Mouse (Mus musculus): ENCODE measurements around the gene Krt73. TPM values are rescaled to one million over a fixed set of nuclear protein-coding genes. Genes with fewer than 3 reads are reported as not detected.

Krt73 gene
- polyA plus RNA-seq (2015; fragmentation: Nextera tagmentation; extraction: Ambion mirVana) = not detected in 2 replicates

DNA sequence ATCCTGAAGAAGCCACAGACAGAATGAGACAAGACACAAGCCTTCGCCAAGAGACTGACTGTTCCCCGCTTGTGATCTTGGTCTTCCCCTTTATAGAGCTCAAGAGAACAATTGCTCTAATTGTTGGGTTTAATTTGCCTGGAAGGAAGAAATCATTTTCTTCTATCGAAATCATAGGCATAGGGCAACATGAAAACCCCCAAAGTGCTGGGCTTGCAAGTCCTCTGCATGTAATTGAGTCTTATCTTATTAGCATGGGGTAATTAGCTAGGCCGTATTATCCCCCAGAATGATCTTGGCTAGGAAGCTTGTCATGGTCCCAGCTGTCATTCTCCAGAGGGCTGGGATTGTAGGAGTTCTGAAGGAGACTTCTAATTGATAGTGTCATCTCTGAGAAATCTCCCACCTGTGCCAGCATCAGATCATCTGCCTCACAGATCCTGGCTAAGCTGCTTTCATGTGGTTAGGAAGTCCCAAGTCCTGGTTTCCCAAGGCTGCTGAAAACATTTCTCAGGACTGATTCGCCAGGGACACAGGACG lies at the start of gene Krt73:
TSS of gene Krt73 (minus strand) at position 51 of the 540 bp plus-strand sequence.
- H3K4me2 ChIP-seq (replicated peaks) = no peak within 1 kb of the TSS
- H3K4me1 ChIP-seq (replicated peaks) = no peaks in the 10 kb centered on the region
- no peak within 1 kb of the TSS for H3K4me3 ChIP-seq (replicated peaks)
- no peaks in the 10 kb centered on the region for H3K27me3 ChIP-seq (replicated peaks)
- no peaks in the 10 kb centered on the region for H3K9me3 ChIP-seq
- H3K36me3 ChIP-seq = no peaks in the 10 kb centered on the region
- H3K9ac ChIP-seq = no peak within 1 kb of the TSS
- 79% methylated on average over 6 of the region's 6 CpGs for WGBS
- no peak for ATAC-seq
- no peak within 1 kb of the TSS for H3K27ac ChIP-seq

DNA sequence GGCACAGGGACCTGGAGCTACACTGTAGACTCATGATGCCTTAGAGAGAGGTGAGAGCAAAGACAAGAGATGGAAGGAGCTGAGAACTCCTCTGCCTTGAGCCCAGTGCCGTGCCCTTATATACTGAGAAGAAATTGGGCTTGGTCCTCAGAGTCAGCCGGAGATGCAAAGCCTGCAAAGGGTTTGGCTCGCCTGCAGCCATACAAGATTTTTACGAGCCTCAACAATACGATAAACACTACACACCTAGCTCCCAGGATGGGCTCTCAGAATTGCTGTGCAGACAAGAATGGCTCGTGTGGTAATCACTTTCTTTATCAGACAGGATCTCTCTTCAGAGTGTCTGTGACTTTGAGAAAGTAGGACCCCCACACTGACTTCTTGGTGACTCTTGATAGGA lies 48.5 kb upstream of the Krt73 start, which contains the start of gene Krt1:
TSS of gene Krt1 (minus strand) at position 101 of the 400 bp plus-strand sequence.
- no peak within 1 kb of the TSS for H3K4me3 ChIP-seq (replicated peaks)
- no peak within 1 kb of the TSS for H3K9ac ChIP-seq
- H3K9me3 ChIP-seq = no peaks in the 10 kb centered on the region
- ATAC-seq = no peak
- peaks cover 9% of the 10 kb centered on the region for H3K27me3 ChIP-seq (replicated peaks)
- WGBS = 57% methylated on average over 6 of the region's 6 CpGs
- no peak within 1 kb of the TSS for H3K4me2 ChIP-seq (replicated peaks)
- H3K36me3 ChIP-seq = no peaks in the 10 kb centered on the region
- no peak within 1 kb of the TSS for H3K27ac ChIP-seq
- 0 out of 2 replicates have a peak, but pooled peaks cover 5% of the 10 kb centered on the region for H3K4me1 ChIP-seq (replicated peaks)

DNA sequence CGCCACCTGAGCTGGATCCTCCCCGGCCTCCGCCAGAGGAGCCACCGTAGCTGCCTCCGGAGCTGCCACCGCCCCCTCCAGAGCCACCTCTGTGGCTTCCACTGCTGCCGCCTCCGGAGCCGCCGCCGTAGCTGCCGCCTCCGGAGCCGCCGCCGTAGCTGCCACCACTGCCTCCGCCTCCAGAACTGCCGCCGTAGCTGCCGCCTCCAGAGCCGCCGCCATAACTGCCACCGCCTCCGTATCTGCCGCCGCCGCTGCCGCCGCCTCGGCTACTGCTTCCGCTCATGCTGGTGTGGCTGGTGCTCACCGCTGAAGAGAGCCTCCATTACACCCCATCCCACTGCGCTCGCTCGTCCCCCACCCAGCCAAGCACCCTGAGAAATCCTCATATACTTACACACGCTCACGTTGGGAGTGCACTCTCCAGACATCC lies 43.8 kb upstream of the Krt73 start:
- H3K4me1 ChIP-seq (replicated peaks) = 0 out of 2 replicates have a peak, but pooled peaks cover 8% of the 10 kb centered on the region
- peak; percentile 67 for ATAC-seq
- peak overlapping the region; percentile 61 for H3K9ac ChIP-seq
- peak overlapping the region; percentile 53 for H3K4me3 ChIP-seq (replicated peaks)
- H3K9me3 ChIP-seq = no peaks in the 10 kb centered on the region
- peak overlapping the region; percentile 92 for H3K4me2 ChIP-seq (replicated peaks)
- no peak overlapping the region for H3K27ac ChIP-seq
- under 1% methylated on average over 37 of the region's 37 CpGs for WGBS
- H3K36me3 ChIP-seq = no peaks in the 10 kb centered on the region
- H3K27me3 ChIP-seq (replicated peaks) = peaks cover 4% of the 10 kb centered on the region; the same call in 1 of the 2 replicates

DNA sequence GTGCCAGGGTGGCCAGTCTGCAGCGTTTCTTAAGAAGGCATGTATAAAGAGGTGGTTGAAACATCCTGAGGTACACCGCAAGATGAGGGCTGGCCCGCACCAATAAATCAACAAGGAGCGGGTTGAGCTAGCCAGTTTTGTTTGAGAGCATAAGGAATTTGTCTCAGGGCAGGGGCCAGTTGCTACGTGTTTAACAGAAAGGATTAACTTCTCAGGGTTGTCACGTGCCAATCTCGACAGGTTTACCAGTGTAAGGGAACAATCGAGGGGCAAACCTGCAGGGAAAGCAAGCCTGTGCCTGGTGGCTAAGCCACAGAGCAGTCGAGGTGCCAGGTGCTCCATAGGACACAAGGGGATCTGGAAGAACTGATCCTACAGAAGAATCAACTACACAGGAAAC lies 41.0 kb upstream of the Krt73 start:
- H3K27me3 ChIP-seq (replicated peaks) = peaks cover 3% of the 10 kb centered on the region; the same call in 1 of the 2 replicates
- no peak overlapping the region for H3K4me2 ChIP-seq (replicated peaks)
- ATAC-seq = no peak
- H3K36me3 ChIP-seq = no peaks in the 10 kb centered on the region
- H3K9me3 ChIP-seq = no peaks in the 10 kb centered on the region
- no peak overlapping the region for H3K4me3 ChIP-seq (replicated peaks)
- WGBS = 48% methylated on average over 9 of the region's 9 CpGs
- H3K27ac ChIP-seq = no peak overlapping the region
- H3K9ac ChIP-seq = no peak overlapping the region
- 0 out of 2 replicates have a peak, but pooled peaks cover 8% of the 10 kb centered on the region for H3K4me1 ChIP-seq (replicated peaks)

DNA sequence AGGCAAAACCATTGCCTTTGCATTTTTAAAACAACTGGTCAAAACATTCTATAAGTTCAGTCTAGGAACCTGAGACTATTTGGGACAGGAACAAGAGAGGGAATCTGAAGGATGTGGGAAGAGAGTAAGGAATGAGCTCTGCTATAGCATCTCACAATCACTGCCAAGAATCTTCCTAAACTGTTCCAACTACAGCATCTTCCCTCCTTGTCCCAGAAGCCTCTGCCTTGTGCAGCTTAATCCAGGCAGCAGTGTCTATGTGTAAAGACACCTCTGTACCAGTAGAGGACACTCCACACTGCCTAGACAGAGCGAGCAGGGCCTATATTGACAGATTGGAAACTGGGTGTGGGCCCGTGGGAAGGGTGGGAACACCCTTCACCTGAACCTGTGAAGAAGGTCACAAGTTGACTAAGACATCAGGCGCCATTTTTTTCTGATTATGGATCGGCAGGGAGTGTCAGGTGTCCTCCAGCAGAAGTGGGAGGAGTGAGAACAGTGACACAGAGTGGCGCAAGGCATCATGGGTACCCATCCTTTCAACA lies 32.7 kb upstream of the Krt73 start:
- 68% methylated on average over 5 of the region's 5 CpGs for WGBS

DNA sequence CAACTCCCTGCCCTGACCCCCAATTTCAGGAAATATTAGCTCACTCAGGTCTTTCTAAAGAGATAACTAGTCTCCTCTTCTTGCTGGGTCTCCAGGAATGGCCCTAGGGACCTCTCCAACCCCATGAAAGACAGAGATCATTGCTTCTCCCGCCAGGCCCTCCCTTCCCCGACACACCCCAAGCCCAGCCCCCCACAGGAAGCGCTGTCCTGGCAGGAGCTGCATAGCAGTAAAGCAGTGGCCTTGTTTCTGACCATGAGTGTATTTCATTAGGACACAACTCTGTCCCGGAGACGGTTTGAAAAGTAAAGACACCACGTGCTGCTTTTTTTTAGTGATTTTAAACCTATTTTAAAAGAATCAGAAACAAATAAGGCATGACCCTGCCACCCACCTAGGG lies 31.0 kb upstream of the Krt73 start:
- ATAC-seq = no peak
- 28% methylated on average over 6 of the region's 6 CpGs for WGBS
- no peak overlapping the region for H3K9ac ChIP-seq

More for the DNA sequence above, 32.7 kb upstream of the Krt73 start:
- no peak for ATAC-seq
- H3K36me3 ChIP-seq = no peaks in the 10 kb centered on the region
- no peak overlapping the region for H3K27ac ChIP-seq
- H3K4me1 ChIP-seq (replicated peaks) = no peaks in the 10 kb centered on the region
- no peak overlapping the region for H3K4me2 ChIP-seq (replicated peaks)
- H3K9ac ChIP-seq = no peak overlapping the region
- H3K27me3 ChIP-seq (replicated peaks) = no peaks in the 10 kb centered on the region
- H3K4me3 ChIP-seq (replicated peaks) = no peak overlapping the region
- no peaks in the 10 kb centered on the region for H3K9me3 ChIP-seq

DNA sequence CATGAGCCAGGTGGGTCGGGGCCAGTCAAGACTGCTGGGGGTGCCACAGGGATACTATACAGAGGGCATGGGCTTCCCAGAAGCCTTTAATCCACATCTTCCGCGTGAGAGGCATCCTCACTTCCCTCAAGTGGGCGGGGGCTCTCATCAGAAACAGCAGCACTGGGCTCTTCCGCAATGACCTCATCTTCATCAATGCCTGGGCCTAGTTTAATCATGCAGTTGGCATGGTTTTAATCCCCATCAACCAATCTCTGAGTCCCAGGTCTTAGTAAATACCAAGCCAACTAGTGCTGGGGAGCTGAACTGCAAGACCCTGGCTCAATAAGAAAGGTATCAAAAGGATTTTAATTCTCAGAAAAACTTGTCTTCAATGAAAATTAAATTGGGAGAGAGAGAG lies 27.3 kb upstream of the Krt73 start:
- no peak for ATAC-seq
- Histone ChIP-seq H3K27ac (no peak overlapping the region), H3K36me3 (no peaks in the 10 kb centered on the region), H3K4me2 (replicated peaks) (no peak overlapping the region), H3K27me3 (replicated peaks) (no peaks in the 10 kb centered on the region), H3K4me3 (replicated peaks) (no peak overlapping the region), H3K4me1 (replicated peaks) (no peaks in the 10 kb centered on the region), H3K9ac (no peak overlapping the region), H3K9me3 (no peaks in the 10 kb centered on the region)
- WGBS = 69% methylated on average over 5 of the region's 5 CpGs

More for the DNA sequence above, 31.0 kb upstream of the Krt73 start:
- Histone ChIP-seq H3K27ac (no peak overlapping the region), H3K27me3 (replicated peaks) (no peaks in the 10 kb centered on the region), H3K9me3 (no peaks in the 10 kb centered on the region), H3K36me3 (no peaks in the 10 kb centered on the region), H3K4me2 (replicated peaks) (no peak overlapping the region), H3K4me3 (replicated peaks) (no peak overlapping the region), H3K4me1 (replicated peaks) (no peaks in the 10 kb centered on the region)

DNA sequence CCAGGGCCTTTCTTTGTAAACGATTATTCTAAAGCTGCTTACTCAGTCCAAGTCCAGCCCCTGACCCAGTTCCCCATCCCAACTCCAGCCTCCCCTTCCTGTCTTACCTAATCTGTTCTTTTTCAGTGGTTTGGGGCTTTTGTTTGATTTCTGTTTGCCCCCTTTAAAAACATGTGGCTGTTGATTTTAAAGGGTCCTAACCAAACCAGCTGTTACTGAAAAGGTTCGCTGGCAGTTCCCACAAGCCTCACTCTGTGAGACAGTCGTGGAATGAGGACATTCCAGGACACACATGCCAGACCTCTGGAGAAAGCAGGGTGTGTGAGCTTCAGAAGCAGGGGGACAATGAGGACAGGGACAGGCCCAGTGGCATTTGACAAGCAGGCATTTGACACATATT lies 19.6 kb upstream of the Krt73 start:
- H3K9ac ChIP-seq = no peak overlapping the region
- H3K36me3 ChIP-seq = no peaks in the 10 kb centered on the region
- ATAC-seq = no peak
- no peaks in the 10 kb centered on the region for H3K4me1 ChIP-seq (replicated peaks)
- WGBS = 18% methylated on average over 3 of the region's 3 CpGs
- no peaks in the 10 kb centered on the region for H3K9me3 ChIP-seq
- H3K4me2 ChIP-seq (replicated peaks) = no peak overlapping the region
- no peaks in the 10 kb centered on the region; the same call in 1 of the 2 replicates for H3K27me3 ChIP-seq (replicated peaks)
- H3K27ac ChIP-seq = no peak overlapping the region
- no peak overlapping the region for H3K4me3 ChIP-seq (replicated peaks)

DNA sequence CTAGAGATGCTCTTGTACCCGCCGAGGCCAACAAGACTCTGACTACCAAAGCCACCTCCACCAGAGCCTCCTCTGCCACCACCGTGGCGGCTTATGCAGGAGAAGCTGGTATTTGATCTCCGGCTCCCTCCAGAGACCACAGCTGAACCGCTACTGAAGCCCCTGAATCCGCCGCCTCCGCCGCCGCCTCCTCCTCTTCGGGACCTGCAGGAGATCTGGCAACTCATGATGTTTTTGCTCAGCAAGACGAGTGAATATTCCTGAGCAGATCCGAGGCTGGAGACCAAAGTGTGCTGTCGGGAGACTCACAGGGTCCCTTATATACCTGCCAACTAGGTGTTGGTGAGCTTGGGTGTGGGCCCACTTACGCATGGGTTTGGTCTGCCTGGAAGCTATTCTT lies 15.7 kb upstream of the Krt73 start, which contains the start of gene Krt2:
TSS of gene Krt2 (minus strand) at position 295 of the 400 bp plus-strand sequence.
- WGBS = 74% methylated on average over 16 of the region's 16 CpGs
- no peak within 1 kb of the TSS for H3K4me3 ChIP-seq (replicated peaks)
- no peaks in the 10 kb centered on the region for H3K36me3 ChIP-seq
- no peaks in the 10 kb centered on the region for H3K9me3 ChIP-seq
- no peak for ATAC-seq
- no peak within 1 kb of the TSS for H3K27ac ChIP-seq
- H3K4me1 ChIP-seq (replicated peaks) = no peaks in the 10 kb centered on the region
- H3K4me2 ChIP-seq (replicated peaks) = no peak within 1 kb of the TSS
- no peak within 1 kb of the TSS for H3K9ac ChIP-seq
- H3K27me3 ChIP-seq (replicated peaks) = peaks cover 2% of the 10 kb centered on the region; the same call in 1 of the 2 replicates

DNA sequence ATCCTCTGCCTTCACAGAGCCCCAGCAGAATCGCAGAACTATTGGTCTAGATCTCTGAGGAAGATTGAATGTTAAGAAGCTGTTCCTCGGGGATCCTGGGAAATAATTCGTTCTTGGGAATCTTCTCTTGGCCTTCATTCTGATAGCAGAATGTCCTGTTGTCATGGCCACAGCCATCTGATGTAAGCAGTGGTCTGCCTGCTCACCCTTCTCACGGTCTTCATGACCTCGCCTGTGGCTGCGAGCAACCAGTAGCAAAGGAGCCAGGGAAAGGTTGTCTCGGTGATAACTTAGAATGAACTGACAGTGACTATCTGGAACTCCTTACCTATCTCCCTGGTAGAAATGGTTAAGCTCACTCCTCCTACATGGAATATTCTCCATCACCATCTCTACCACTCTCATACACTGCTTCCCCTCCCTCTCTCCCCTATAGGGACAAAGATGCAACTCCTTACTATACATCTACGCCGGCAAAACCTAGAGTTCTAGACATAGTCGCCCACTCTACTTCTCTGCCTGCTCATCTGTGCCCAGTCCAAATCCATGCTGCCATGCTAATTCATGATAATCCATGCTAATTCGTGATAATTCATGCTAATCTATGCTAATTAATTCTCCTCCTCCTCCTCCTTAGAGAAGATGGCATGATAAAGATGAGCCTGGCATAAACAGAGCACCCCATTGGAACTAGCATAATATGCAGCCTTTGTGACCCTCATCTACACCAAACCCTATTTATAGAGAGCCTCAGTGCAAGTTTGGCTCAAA lies 1.1 kb upstream of the Krt73 start:
- no peak overlapping the region for H3K9ac ChIP-seq
- no peaks in the 10 kb centered on the region for H3K4me1 ChIP-seq (replicated peaks)
- H3K4me2 ChIP-seq (replicated peaks) = no peak overlapping the region
- H3K36me3 ChIP-seq = no peaks in the 10 kb centered on the region
- no peak overlapping the region for H3K4me3 ChIP-seq (replicated peaks)
- H3K9me3 ChIP-seq = no peaks in the 10 kb centered on the region
- no peak overlapping the region for H3K27ac ChIP-seq
- no peak for ATAC-seq
- WGBS = 79% methylated on average over 11 of the region's 11 CpGs
- H3K27me3 ChIP-seq (replicated peaks) = no peaks in the 10 kb centered on the region

DNA sequence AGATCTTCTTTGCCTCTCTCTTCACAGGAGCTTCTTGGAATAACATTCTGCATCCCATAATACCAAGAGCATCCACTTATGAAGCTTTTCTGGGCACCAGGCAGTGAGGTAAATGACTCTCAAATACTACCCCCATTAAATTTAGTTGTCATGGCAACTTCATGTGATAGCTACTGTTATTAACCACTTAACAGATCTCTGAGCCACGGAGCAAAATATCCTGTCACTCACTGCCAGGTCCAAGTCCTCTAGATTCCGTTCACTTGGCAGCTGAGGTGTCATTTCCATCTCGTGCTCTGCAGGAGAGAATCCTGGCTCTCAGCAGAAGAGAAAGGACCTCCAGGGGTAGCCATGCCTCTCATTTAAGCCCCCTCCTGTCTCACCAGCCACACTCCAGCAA lies 11.3 kb downstream of the Krt73 start:
- no peak for ATAC-seq
- H3K4me3 ChIP-seq (replicated peaks) = no peak overlapping the region
- H3K36me3 ChIP-seq = no peaks in the 10 kb centered on the region
- no peak overlapping the region for H3K4me2 ChIP-seq (replicated peaks)
- no peak overlapping the region for H3K27ac ChIP-seq
- H3K9ac ChIP-seq = no peak overlapping the region
- H3K4me1 ChIP-seq (replicated peaks) = no peaks in the 10 kb centered on the region
- no peaks in the 10 kb centered on the region for H3K9me3 ChIP-seq
- 27% methylated on average over 3 of the region's 3 CpGs for WGBS
- peaks cover 6% of the 10 kb centered on the region; the same call in 1 of the 2 replicates for H3K27me3 ChIP-seq (replicated peaks)

DNA sequence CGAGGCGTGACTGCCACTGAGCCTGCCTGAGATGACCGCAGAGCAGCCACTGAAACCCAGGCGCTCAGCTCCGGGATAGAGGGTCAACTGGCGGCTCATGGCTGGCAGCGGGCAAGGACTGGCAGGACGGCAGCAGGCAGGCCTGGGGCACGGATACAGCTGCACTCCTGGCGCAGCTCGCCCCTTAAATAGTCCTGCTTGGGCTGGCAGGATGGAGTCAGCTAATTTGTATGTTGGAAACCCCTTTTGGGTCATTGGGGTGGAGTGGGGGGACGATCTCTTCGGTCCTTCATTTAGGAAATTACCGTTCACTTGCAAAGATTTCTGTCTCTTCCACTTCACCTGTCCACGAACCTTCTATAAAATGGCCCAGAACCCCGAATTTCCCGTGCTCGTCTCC lies 15.8 kb downstream of the Krt73 start, which contains the start of gene Krt72:
TSS of gene Krt72 (minus strand) at position 101 of the 400 bp plus-strand sequence.
- Histone ChIP-seq H3K27me3 (replicated peaks) (no peaks in the 10 kb centered on the region), H3K4me2 (replicated peaks) (no peak within 1 kb of the TSS), H3K4me1 (replicated peaks) (no peaks in the 10 kb centered on the region), H3K9me3 (no peaks in the 10 kb centered on the region), H3K9ac (no peak within 1 kb of the TSS), H3K4me3 (replicated peaks) (no peak within 1 kb of the TSS), H3K36me3 (no peaks in the 10 kb centered on the region), H3K27ac (no peak within 1 kb of the TSS)
- ATAC-seq = no peak
- 88% methylated on average over 18 of the region's 18 CpGs for WGBS
